Comparison of ENCODE assay signal across 23 mouse cellular contexts in the genomic region with DNA sequence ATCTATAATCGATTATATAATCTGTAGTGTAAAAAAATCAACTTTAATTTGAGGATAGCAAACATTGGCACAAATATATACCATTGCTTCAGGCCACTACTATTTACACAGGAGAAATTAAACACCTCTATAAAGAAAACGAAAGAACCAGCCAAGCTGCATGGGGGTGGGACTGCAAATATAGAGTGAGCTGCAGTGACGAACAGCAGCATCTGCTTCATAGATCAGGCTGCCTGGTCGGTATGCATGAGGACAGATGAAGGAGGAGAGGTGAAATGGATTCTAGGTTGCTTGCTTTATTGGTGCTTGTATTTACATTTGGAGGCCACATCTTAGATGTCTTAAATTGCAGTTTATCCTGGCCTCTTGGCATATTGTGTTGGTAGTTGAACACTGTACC.
A peak's percentile ranks its signal among the peaks of the same experiment; 100 is the strongest.
DNase-seq lines count a peak whose midpoint lies in the region; ATAC-seq and TF ChIP-seq lines count a peak whose summit lies in the region.
"Had no signal": no experiment of that assay in that cellular context is flagged by ENCODE, and none has a peak within 500 bp of the region (broad histone marks: within the 10 kb centered on the region; RNA-seq: fewer than 3 reads in every experiment).

No protein-coding gene starts in this region.

- H3K27ac ChIP-seq in embryonic facial prominence, embryonic 14.5 days (replicated peaks; ENCODE audit: low read depth, low read length), result no peak overlapping the region
- H3K27ac ChIP-seq in embryonic facial prominence, embryonic 10.5 days (replicated peaks), result no peak overlapping the region
- no peak overlapping the region for H3K27ac ChIP-seq in kidney, embryonic 16.5 days (ENCODE audit: low read length)
- H3K27ac ChIP-seq in stomach, embryonic 16.5 days (ENCODE audit: low read length), result no peak overlapping the region
- H3K27ac ChIP-seq in intestine, postnatal 0 days (ENCODE audit: low read depth, low read length), result no peak overlapping the region
- H3K27ac ChIP-seq: embryonic facial prominence, embryonic 15.5 days; neural tube, embryonic 12.5 days had no signal

- no peak for TF ChIP-seq CTCF in intestine, postnatal 0 days (IDR thresholded peaks at IDR 0.05; ENCODE audit: low read depth)

- 67% methylated on average over 4 of the region's 4 CpGs for WGBS in embryonic facial prominence, embryonic 14.5 days
- 86% methylated on average over 4 of the region's 4 CpGs for WGBS in embryonic facial prominence, embryonic 10.5 days
- WGBS in kidney, embryonic 16.5 days, result 58% methylated on average over 4 of the region's 4 CpGs
- 36% methylated on average over 4 of the region's 4 CpGs for WGBS in stomach, embryonic 16.5 days
- 44% methylated on average over 4 of the region's 4 CpGs for whole genome bisulfite sequencing in intestine, postnatal 0 days

- no peak overlapping the region for H3K4me3 ChIP-seq in embryonic facial prominence, embryonic 14.5 days (ENCODE audit: low read depth, low read length)
- H3K4me3 ChIP-seq in embryonic facial prominence, embryonic 10.5 days, result no peak overlapping the region
- H3K4me3 ChIP-seq in kidney, embryonic 16.5 days (ENCODE audit: low read length), result no peak overlapping the region
- H3K4me3 ChIP-seq in stomach, embryonic 16.5 days (replicated peaks; ENCODE audit: low read length), result no peak overlapping the region
- H3K4me3 ChIP-seq in intestine, postnatal 0 days (ENCODE audit: low read depth, low read length), result no peak overlapping the region
- H3K4me3 ChIP-seq: embryonic facial prominence, embryonic 15.5 days; forebrain, embryonic 12.5 days; heart, embryonic 12.5 days; hindbrain, embryonic 15.5 days; limb, embryonic 13.5 days; neural tube, embryonic 12.5 days had no signal

- H3K9me3 ChIP-seq in embryonic facial prominence, embryonic 14.5 days (ENCODE audit: control insufficient read depth, low read length), result no peaks in the 10 kb centered on the region
- no peaks in the 10 kb centered on the region for H3K9me3 ChIP-seq in embryonic facial prominence, embryonic 10.5 days
- no peaks in the 10 kb centered on the region for H3K9me3 ChIP-seq in kidney, embryonic 16.5 days (ENCODE audit: low read length)
- no peaks in the 10 kb centered on the region for H3K9me3 ChIP-seq in stomach, embryonic 16.5 days (replicated peaks; ENCODE audit: control insufficient read depth, low read length)
- no peaks in the 10 kb centered on the region for H3K9me3 ChIP-seq in intestine, postnatal 0 days (ENCODE audit: control insufficient read depth)
- H3K9me3 ChIP-seq: embryonic facial prominence, embryonic 15.5 days; forebrain, embryonic 12.5 days; heart, embryonic 12.5 days; hindbrain, embryonic 15.5 days; limb, embryonic 13.5 days; neural tube, embryonic 12.5 days had no signal

- no peak overlapping the region for H3K9ac ChIP-seq in embryonic facial prominence, embryonic 14.5 days (ENCODE audit: low read depth, low read length)
- no peak overlapping the region for H3K9ac ChIP-seq in kidney, embryonic 16.5 days (replicated peaks; ENCODE audit: low read length)
- no peak overlapping the region; the same call in 1 of the 2 replicates for H3K9ac ChIP-seq in stomach, embryonic 16.5 days (ENCODE audit: low read length)
- no peak overlapping the region for H3K9ac ChIP-seq in intestine, postnatal 0 days (ENCODE audit: low read depth, low read length)
- H3K9ac ChIP-seq: embryonic facial prominence, embryonic 15.5 days; forebrain, embryonic 12.5 days; forebrain, postnatal 0 days; heart, embryonic 12.5 days; hindbrain, embryonic 15.5 days; limb, embryonic 13.5 days; liver, postnatal 0 days; neural tube, embryonic 12.5 days had no signal

- DNase-seq in embryonic facial prominence, embryonic 14.5 days (ENCODE audit: low spot score), result no peak
- no peak for DNase-seq in embryonic facial prominence, embryonic 10.5 days (ENCODE audit: low spot score)
- DNase-seq in kidney, adult 11 months, result no peak
- peak; percentile 67 for DNase-seq in brain, adult 2 months (ENCODE audit: low read depth, low spot score)
- DNase-seq: adrenal gland, adult 8-10 months; forebrain, postnatal 0 days; gastrocnemius, postnatal 14 days; kidney, adult 8-10 months; kidney, postnatal 10 days; liver, postnatal 0 days; midbrain, embryonic 14.5 days had no signal

- ATAC-seq in embryonic facial prominence, embryonic 14.5 days (ENCODE audit: low read depth), result peak; percentile 27; the same call in 1 of the 2 replicates
- 0 out of 2 replicates have a peak, but pooled peaks have one; percentile 24 for ATAC-seq in kidney, embryonic 16.5 days (ENCODE audit: low FRiP score, low TSS enrichment)
- ATAC-seq in stomach, embryonic 16.5 days (ENCODE audit: insufficient read depth, low FRiP score), result peak; percentile 57; the same call in 1 of the 2 replicates
- ATAC-seq in intestine, postnatal 0 days, result no peak
- ATAC-seq: liver, postnatal 0 days had no signal

- H3K27me3 ChIP-seq in embryonic facial prominence, embryonic 14.5 days (replicated peaks; ENCODE audit: control insufficient read depth, insufficient read depth, low read length), result no peaks in the 10 kb centered on the region
- no peaks in the 10 kb centered on the region for H3K27me3 ChIP-seq in embryonic facial prominence, embryonic 10.5 days (replicated peaks; ENCODE audit: low read depth, poor library complexity, severe bottlenecking)
- no peaks in the 10 kb centered on the region for H3K27me3 ChIP-seq in kidney, embryonic 16.5 days (ENCODE audit: insufficient read depth, low read length)
- no peaks in the 10 kb centered on the region for H3K27me3 ChIP-seq in stomach, embryonic 16.5 days (ENCODE audit: control insufficient read depth, insufficient read depth, low read length)
- H3K27me3 ChIP-seq in intestine, postnatal 0 days (replicated peaks; ENCODE audit: control insufficient read depth, insufficient read depth, low read length), result no peaks in the 10 kb centered on the region
- H3K27me3 ChIP-seq: embryonic facial prominence, embryonic 15.5 days; forebrain, embryonic 12.5 days; heart, embryonic 12.5 days; hindbrain, embryonic 15.5 days; limb, embryonic 13.5 days; megakaryocyte, embryonic 14.5 days; neural tube, embryonic 12.5 days had no signal

- H3K36me3 ChIP-seq in embryonic facial prominence, embryonic 14.5 days (ENCODE audit: control insufficient read depth, insufficient read depth, low read length), result no peaks in the 10 kb centered on the region
- 0 out of 2 replicates have a peak, but pooled peaks cover 5% of the 10 kb centered on the region for H3K36me3 ChIP-seq in embryonic facial prominence, embryonic 10.5 days (replicated peaks)
- no peaks in the 10 kb centered on the region for H3K36me3 ChIP-seq in kidney, embryonic 16.5 days (ENCODE audit: insufficient read depth, low read length)
- 0 out of 2 replicates have a peak, but pooled peaks cover 3% of the 10 kb centered on the region for H3K36me3 ChIP-seq in stomach, embryonic 16.5 days (ENCODE audit: control insufficient read depth, insufficient read depth, low read length)
- H3K36me3 ChIP-seq in intestine, postnatal 0 days (ENCODE audit: control insufficient read depth, insufficient read depth), result no peaks in the 10 kb centered on the region
- H3K36me3 ChIP-seq: embryonic facial prominence, embryonic 15.5 days; forebrain, embryonic 12.5 days; G1E; heart, embryonic 12.5 days; hindbrain, embryonic 15.5 days; limb, embryonic 13.5 days; neural tube, embryonic 12.5 days had no signal

- H3K4me1 ChIP-seq in embryonic facial prominence, embryonic 14.5 days (ENCODE audit: control insufficient read depth, insufficient read depth, low read length), result peaks cover 25% of the 10 kb centered on the region
- H3K4me1 ChIP-seq in embryonic facial prominence, embryonic 10.5 days, result peaks cover 23% of the 10 kb centered on the region
- peaks cover 4% of the 10 kb centered on the region; the same call in 1 of the 2 replicates for H3K4me1 ChIP-seq in kidney, embryonic 16.5 days (ENCODE audit: insufficient read depth, low read length)
- peaks cover 31% of the 10 kb centered on the region for H3K4me1 ChIP-seq in stomach, embryonic 16.5 days (ENCODE audit: control insufficient read depth, insufficient read depth, low read length)
- 0 out of 2 replicates have a peak, but pooled peaks cover 4% of the 10 kb centered on the region for H3K4me1 ChIP-seq in intestine, postnatal 0 days (replicated peaks; ENCODE audit: control insufficient read depth, insufficient read depth, low read length)
- H3K4me1 ChIP-seq: neural tube, embryonic 12.5 days had no signal

- H3K4me2 ChIP-seq in embryonic facial prominence, embryonic 14.5 days (ENCODE audit: low read depth, low read length), result no peak overlapping the region
- H3K4me2 ChIP-seq in kidney, embryonic 16.5 days (replicated peaks; ENCODE audit: low read depth, low read length), result no peak overlapping the region
- H3K4me2 ChIP-seq in stomach, embryonic 16.5 days (ENCODE audit: low read depth, low read length), result no peak overlapping the region
- H3K4me2 ChIP-seq in intestine, postnatal 0 days (replicated peaks; ENCODE audit: low read depth), result no peak overlapping the region
- H3K4me2 ChIP-seq: embryonic facial prominence, embryonic 15.5 days; forebrain, embryonic 12.5 days; limb, embryonic 13.5 days; liver, embryonic 11.5 days; neural tube, embryonic 12.5 days had no signal
